Mouse (Mus musculus) left cerebral cortex, postnatal 36 days (tissue): ENCODE measurements around the gene Chl1. TPM values are rescaled to one million over a fixed set of nuclear protein-coding genes. Genes with fewer than 3 reads are reported as not detected.

Experiments
- DNase-seq, 2 experiments: peaks; one replicate each; pipeline ENCODE4 v3.0.0; 2021 to 2022; ENCODE audit warnings: low spot score in 2 of 2, mixed read lengths in 1 of 2
- intact Hi-C: fragments of 180-260 bp; cut with DNase I; formaldehyde crosslinking; loops from one replicate; pipeline ENCODE4 v1.15.1; 2025
- total RNA-seq, 2 experiments: library from RNA; stranded (reverse); gene quantifications; 2 replicates each; pipeline ENCODE4 v1.2.3; 2021

Chl1 gene
- total RNA-seq, 2 experiments from 2014 or later: 114 to 125 TPM

GRCm38 (mm10) chr6:103533048-103533447 lies 22.7 kb downstream of the Chl1 start:
- DNase-seq: no peak
- intact Hi-C loops: no loop called here

- no peak for DNase-seq
- intact Hi-C loops: no loop called here
Measured at GRCm38 (mm10) chr6:103534027-103534426, 23.6 kb downstream of the Chl1 start.

GRCm38 (mm10) chr6:103542576-103542975 lies 32.2 kb downstream of the Chl1 start:
- intact Hi-C loops: no loop called here

DNA sequence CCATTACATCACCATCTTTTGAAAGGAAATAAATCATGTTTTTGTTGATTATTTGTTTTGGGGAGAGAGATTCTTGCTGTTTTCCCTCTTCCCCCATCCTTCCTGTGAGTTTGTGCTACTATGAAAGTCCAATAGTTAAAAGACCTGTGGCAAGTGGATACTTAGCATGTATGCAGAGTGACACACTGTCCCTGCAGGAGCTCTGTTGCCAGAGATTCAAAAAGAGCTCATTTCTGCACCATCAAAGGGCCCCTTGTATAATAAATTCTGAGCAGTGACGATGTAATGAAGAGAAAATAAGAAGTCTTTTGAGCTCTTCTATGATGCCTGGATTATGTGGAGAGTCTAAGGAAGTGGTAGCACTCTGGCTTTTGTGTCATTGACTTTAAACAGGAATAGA lies 33.4 kb downstream of the Chl1 start:
- no peak for DNase-seq
- intact Hi-C loops: no loop called here

More at GRCm38 (mm10) chr6:103542576-103542975, 32.2 kb downstream of the Chl1 start:
- no peak for DNase-seq

DNA sequence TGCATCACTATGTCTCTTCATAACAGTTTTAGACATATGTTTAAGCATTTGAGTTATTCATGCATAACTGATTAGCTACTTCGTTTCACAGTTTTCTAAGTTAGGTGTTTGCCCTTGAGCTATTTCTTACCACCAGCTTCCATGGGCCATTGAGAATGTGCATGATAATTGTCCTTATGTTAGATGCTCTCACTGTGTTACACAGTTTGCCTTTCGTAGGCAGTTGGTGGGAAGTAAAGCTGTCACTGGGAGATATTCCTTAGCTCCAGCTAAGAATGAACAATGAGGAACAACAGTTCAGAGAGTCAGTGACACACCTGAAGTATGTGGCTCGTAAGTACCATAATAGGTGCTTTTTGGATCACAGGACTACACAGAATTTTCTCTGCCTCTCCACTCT lies 35.9 kb downstream of the Chl1 start:
- intact Hi-C loops: no loop called here
- no peak for DNase-seq

DNA sequence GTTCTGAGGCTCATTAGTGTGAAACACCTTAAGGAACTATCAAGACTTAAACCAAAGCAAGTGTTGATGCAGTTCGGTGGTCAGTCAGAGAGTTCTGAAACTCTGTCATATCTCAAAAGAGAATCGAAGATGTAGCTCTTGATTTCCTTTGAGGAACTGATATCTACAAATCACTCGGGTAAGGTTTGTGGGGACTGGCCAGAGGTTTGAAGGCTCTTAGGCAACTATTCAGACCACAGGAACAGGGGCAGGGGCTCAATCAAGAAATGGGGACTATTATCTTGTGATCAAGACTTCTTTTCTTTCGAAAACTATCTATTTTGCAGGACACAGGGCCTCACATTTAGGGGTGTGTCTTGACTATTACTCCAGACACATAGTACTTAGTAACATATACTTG lies 39.5 kb downstream of the Chl1 start:
- intact Hi-C loops: no loop called here

DNA sequence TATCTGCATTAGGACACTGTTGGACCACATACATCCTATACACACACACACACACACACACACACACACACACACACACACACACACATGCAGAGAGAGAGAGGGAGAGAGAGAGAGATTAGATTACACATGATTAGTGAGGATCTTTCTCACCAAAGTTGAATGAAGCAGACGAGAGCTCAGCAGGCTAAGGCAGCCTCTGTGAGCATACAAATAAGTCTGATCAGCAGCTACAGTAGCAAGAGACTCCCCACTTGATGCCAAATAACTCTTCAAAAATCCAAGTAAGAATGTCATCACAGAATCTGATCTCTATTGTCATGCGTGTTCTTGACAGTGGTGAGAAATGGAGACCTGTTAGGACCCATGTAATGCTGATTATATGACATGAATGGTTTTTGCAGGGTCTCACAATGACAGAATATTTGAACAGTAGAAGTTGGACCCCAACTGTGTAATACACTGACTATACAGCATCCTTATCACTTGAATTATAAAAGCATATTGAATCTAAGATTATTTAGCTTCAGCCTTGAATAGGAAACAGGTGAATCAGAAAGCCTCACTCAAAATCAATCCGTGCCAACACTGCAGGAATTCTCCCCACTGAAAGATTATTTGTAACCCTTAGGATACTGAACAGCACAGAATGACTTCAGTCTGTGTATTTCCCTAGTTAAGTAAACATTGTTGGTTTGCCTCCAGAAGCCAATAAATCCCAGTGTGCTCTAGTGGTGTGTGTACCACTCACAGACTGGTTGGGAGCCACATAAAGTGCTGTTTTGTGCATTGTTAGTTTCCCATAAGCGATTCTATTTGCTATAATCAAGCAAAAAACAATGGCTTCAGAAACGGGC lies 47.9 kb downstream of the Chl1 start:
- intact Hi-C loops: no loop called here
- no peak for DNase-seq

More for the DNA sequence above, 39.5 kb downstream of the Chl1 start:
- DNase-seq: no peak

DNA sequence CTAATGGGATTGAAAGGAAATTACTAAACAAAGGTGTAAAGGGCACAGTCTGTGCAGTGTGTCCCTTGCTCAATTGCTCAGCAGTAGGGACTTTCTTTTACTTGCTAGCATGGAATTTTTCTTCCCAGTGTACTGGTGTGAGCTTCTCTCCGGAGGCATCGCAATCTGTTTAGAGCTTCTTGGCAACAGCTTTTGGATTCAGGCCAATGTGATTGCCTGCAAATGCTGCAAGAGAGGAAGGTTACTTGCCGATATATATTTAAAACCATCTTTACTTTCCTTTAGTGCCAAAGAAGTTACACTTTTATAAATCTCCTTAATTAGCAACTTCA lies 48.5 kb downstream of the Chl1 start:
- intact Hi-C loops: no loop called here
- DNase-seq: peak; percentile 30

DNA sequence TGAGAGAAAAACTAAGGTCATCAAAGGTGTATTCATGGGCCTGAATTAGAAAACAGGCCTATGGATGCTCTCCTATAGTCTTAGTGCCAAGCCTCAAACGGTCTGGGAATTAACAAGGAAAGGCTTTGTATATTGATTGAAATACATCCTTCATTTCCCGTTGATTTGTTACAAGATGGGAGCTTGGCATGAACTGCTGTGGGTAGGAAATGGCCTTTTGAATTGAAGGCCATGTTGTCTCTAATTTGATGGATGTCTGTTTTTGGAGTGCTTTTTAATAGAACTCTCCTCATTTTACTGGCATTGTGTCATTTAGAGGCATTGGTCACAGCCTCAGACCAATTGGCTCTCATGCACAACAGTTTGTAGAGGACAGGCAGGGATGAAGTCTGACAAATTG lies 49.0 kb downstream of the Chl1 start:
- DNase-seq: no peak
- intact Hi-C loops: no loop called here

- intact Hi-C loops: no loop called here
- no peak for DNase-seq
Measured at GRCm38 (mm10) chr6:103564811-103565210, 54.4 kb downstream of the Chl1 start.

DNA sequence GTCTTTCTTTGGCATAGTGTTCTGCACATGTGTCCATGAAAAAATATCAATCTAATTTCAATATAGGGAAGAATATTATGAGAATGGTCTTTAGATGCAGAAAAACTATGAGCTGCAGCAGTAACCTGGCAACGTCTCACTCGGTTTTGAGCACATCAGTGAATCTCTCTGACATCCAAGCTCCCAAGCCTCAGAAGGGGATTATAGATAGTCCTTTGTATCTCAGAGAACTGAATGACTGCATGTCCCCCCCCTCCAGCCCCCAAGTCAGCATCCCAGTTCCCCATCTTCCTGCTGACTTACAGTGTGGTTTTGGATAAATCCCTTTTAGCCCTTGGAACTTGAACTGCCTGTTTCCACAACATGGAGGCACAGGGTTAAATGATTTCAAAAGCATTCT lies 56.9 kb downstream of the Chl1 start:
- no peak for DNase-seq
- intact Hi-C loops: no loop called here

- intact Hi-C loops: no loop called here
- no peak for DNase-seq
Measured at GRCm38 (mm10) chr6:103572659-103573058, 62.3 kb downstream of the Chl1 start.

GRCm38 (mm10) chr6:103584224-103584623 lies 73.8 kb downstream of the Chl1 start:
- DNase-seq: no peak
- intact Hi-C loops: no loop called here

DNA sequence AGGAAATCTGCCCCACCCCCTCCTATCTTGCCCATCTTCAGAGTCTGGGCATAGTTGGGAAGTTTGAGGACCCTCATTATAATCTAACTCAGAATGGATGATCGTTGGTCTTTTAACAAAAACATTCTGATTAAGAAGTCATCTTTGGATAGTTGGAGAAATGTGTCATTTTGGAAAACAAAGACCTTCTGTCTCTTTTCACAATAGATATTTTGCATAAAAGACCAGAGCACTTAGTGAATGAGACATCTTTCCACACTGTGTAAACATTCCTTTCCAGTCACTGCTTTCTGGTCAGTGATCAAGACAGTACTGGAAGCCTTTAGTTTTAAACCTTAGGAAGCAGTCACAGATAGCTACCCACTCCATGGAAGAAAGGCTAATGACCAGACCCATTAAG lies 75.3 kb downstream of the Chl1 start:
- DNase-seq: no peak
- intact Hi-C loops: no loop called here

- intact Hi-C loops: no loop called here
Measured at GRCm38 (mm10) chr6:103586081-103586480, 75.7 kb downstream of the Chl1 start.

GRCm38 (mm10) chr6:103602070-103602469 lies 91.7 kb downstream of the Chl1 start:
- intact Hi-C loops: no loop called here

More at GRCm38 (mm10) chr6:103586081-103586480, 75.7 kb downstream of the Chl1 start:
- DNase-seq: no peak

GRCm38 (mm10) chr6:103610656-103611055 lies 100.3 kb downstream of the Chl1 start:
- intact Hi-C loops: no loop called here
- DNase-seq: no peak

More at GRCm38 (mm10) chr6:103602070-103602469, 91.7 kb downstream of the Chl1 start:
- no peak for DNase-seq

- no peak for DNase-seq
- intact Hi-C loops: no loop called here
Measured at GRCm38 (mm10) chr6:103612626-103613025, 102.2 kb downstream of the Chl1 start.

- no peak for DNase-seq
- intact Hi-C loops: no loop called here
Measured at GRCm38 (mm10) chr6:103613714-103614113, 103.3 kb downstream of the Chl1 start.

GRCm38 (mm10) chr6:103615924-103616602 lies 105.7 kb downstream of the Chl1 start:
- DNase-seq: no peak
- intact Hi-C loops: no loop called here

DNA sequence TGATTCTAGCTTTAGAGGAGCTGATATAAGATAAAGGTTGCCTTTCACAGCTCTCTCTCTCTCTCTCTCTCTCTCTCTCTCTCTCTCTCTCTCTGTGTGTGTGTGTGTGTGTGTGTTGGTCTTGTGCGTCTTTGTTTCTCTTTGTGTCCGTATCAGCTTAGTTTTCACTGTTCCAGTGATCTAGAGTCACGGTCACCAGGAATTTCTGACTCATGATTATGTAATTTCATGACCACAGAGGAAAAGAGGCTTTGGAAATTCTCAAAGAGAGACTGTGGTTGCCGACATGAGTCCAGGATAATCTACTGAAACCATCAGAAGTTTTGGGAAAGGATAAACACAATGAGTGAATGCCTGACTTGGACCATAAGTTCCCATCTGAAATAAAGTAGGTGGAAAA lies 110.5 kb downstream of the Chl1 start:
- DNase-seq: no peak
- intact Hi-C loops: no loop called here
